ENCODE assay signal across 22 mouse cellular contexts in genomic region chr6:65334246-65334645, GRCm38 (mm10). TPM values are rescaled to one million over a fixed set of nuclear protein-coding genes. Genes with fewer than 3 reads are reported as not detected.
"Had no signal": no experiment of that assay in that cellular context is flagged by ENCODE, and none has a peak within 500 bp of the region (broad histone marks: within the 10 kb centered on the region; RNA-seq: fewer than 3 reads in every experiment).

No protein-coding gene starts in this region.

- H3K4me3 ChIP-seq: neural tube, embryonic 13.5 days; neural tube, embryonic 15.5 days; stomach, embryonic 15.5 days had no signal

- H3K27ac ChIP-seq: neural tube, embryonic 13.5 days; neural tube, embryonic 15.5 days; stomach, embryonic 15.5 days; stomach, postnatal 0 days had no signal

- H3K36me3 ChIP-seq: neural tube, embryonic 13.5 days; neural tube, embryonic 15.5 days; stomach, embryonic 15.5 days had no signal

- H3K9ac ChIP-seq: neural tube, embryonic 13.5 days; neural tube, embryonic 15.5 days; stomach, embryonic 15.5 days had no signal

- H3K4me1 ChIP-seq: neural tube, embryonic 13.5 days; neural tube, embryonic 15.5 days; stomach, embryonic 15.5 days had no signal

- H3K27me3 ChIP-seq: neural tube, embryonic 13.5 days; neural tube, embryonic 15.5 days; stomach, embryonic 15.5 days had no signal

- DNase-seq: retina, postnatal 1 day; right cerebral cortex, adult 18-20 months; right cerebral cortex, postnatal 14 days; right cerebral cortex, postnatal 25 days; right cerebral cortex, postnatal 4 days; spleen, adult 18-20 months; thymus, adult 18-20 months; thymus, adult 2 months; thymus, postnatal 14 days; thymus, postnatal 25 days; thymus, postnatal 36 days; thymus, postnatal 4 days had no signal

- H3K4me2 ChIP-seq: neural tube, embryonic 13.5 days; neural tube, embryonic 15.5 days; stomach, embryonic 15.5 days had no signal

- H3K9me3 ChIP-seq: neural tube, embryonic 13.5 days; neural tube, embryonic 15.5 days; stomach, embryonic 15.5 days had no signal

RNA-seq across cellular contexts. Expression of gene C130060K24Rik, which starts 46.7 kb away (rescaled TPM):
- total RNA-seq: neutrophil, adult 5-6 weeks had no signal
- polyA plus RNA-seq: small intestine, adult 2 months; spleen, adult 2 months; testis, adult 2 months; thymus, adult 2 months; thymus, postnatal 0 days; urinary bladder, adult 2 months had no signal
